Mouse (Mus musculus): ENCODE results near the gene Svs5.

Gene Svs5

GRCm38 (mm10) chr2:164381726-164382125 is 49.2 kb downstream of the Svs5 start:
- DNase-seq = peak in 1 of 2 experiments; percentile 17

GRCm38 (mm10) chr2:164382971-164383370 is 50.4 kb downstream of the Svs5 start:
- no peak for DNase-seq
